Mouse (Mus musculus) heart, postnatal 4 days (tissue): ENCODE measurements around the gene Pdpr. TPM values are rescaled to one million over a fixed set of nuclear protein-coding genes. Genes with fewer than 3 reads are reported as not detected.
A peak's percentile ranks its signal among the peaks of the same experiment; 100 is the strongest.
"Not testable (repeated sequence)": the region's sequence is repeated elsewhere in the genome, so short reads cannot be mapped to it uniquely, and the experiment has no call there.

Experiments
- DNase-seq: peaks from one replicate; pipeline ENCODE4 v3.0.0; 2021
- total RNA-seq, 2 experiments: library from RNA; stranded (reverse); gene quantifications; 2 replicates each; pipeline ENCODE4 v1.2.3; 2021

Gene Pdpr
- 10 to 100 TPM; 51.7 to 54.3 TPM for total RNA-seq

- DNase-seq = peak; percentile 93
Observed at GRCm38 (mm10) chr8:111093865-111094718, at the start of gene Pdpr. Gene Pdpr (plus strand): TSS chr8:111094630.

- DNase-seq = no peak
Observed at GRCm38 (mm10) chr8:111048694-111049093, 45.7 kb upstream of the Pdpr start.

DNA sequence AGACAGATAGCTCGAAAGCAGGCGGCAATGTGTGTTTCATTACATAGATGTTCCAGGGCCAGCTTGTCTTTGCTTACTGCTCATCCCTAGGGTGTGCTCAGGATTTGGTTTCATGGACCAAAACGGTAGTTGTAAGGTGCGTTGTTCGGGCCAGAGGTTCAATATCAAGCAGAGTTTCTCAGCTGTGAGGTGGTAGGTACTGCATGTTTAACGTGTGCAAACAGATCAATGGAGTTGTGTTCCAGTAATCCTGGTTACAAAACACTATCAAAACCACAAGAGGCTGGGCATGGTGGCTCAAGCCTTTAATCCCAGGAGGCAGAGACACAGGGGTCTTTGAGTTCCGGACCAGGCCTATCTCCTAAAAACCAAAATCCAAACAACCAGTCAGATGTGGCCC lies 45.3 kb upstream of the Pdpr start:
- no peak for DNase-seq

DNA sequence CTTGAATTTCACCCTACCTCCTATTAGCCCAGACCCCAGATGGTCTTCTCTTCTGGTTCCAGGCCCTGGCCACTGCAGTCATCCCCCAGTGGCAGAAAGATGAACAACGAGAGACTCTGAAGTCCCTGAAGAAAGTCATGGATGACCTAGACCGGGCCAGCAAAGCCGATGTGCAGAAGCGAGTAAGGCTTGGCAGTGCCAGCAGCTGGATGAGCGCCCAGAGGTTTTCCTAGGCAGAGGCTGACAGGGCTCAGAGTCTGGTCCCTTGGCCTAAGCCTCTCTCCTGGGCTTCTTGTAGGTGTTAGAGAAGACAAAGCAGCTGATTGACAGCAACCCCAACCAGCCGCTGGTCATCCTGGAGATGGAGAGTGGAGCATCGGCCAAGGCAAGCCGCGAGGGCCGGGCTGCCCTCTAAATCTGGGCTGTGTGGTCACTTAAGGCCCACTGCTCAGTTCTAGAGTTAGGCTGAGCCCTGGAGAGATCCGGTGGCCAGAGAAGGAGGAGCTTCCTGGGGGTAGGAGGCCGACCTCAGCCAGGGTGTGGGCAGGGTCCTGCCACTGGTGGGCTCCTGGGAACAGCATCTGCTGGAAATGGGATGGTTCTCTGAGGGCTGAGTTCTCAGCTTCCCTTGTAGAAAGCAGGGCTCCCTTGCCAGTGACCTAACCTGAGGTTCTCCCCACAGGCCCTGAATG lies 40.5 kb upstream of the Pdpr start:
- DNase-seq = peak; percentile 29

- no peak for DNase-seq
Observed at GRCm38 (mm10) chr8:111055031-111055634, 39.3 kb upstream of the Pdpr start.

- DNase-seq = no peak
Observed at GRCm38 (mm10) chr8:111055661-111056060, 38.8 kb upstream of the Pdpr start.

DNA sequence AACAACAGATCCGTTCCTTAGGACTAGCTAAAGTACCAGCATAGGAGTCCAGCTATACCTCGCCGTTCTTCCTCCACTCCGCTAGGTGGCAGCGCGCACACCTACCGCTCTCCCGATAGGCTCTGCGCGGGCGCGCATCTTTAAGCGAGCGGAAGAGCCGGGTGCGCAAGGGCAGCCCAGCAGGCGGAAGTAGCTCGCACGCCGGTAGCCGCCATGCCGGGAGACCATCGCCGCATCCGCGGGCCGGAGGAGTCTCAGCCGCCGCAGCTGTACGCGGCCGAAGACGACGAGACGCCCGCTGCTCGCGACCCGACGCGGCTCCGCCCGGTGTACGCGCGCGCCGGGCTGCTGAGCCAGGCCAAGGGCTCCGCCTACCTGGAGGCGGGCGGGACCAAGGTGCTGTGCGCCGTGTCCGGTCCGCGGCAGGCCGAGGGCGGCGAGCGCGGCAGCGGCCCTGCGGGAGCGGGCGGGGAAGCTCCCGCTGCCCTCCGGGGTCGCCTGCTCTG lies 38.2 kb upstream of the Pdpr start, which contains the start of gene Exosc6:
Gene Exosc6, plus strand, starts transcription at position 182 of the 506 bp plus-strand sequence.
- peak; percentile 92 for DNase-seq

DNA sequence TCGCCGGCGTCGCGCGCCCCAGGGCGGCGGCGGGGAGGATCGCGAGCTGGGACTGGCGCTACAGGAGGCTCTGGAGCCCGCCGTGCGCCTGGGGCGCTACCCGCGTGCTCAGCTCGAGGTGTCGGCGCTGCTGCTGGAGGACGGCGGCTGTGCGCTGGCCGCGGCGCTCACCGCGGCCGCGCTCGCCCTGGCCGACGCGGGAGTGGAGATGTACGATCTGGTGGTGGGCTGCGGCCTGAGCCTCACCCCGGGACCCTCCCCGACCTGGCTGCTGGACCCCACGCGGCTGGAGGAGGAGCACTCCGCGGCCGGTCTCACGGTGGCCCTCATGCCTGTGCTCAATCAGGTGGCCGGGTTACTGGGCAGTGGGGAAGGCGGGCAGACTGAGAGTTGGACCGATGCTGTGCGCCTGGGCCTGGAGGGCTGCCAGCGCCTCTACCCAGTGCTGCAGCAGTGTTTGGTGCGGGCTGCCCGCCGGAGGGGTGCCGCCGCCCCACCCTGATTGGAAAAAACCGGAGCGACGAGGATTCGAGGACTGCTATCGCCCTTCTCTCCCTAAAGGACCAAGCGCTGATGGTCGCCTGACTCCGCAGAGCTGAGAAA lies 37.6 kb upstream of the Pdpr start:
- peak; percentile 53 for DNase-seq

DNA sequence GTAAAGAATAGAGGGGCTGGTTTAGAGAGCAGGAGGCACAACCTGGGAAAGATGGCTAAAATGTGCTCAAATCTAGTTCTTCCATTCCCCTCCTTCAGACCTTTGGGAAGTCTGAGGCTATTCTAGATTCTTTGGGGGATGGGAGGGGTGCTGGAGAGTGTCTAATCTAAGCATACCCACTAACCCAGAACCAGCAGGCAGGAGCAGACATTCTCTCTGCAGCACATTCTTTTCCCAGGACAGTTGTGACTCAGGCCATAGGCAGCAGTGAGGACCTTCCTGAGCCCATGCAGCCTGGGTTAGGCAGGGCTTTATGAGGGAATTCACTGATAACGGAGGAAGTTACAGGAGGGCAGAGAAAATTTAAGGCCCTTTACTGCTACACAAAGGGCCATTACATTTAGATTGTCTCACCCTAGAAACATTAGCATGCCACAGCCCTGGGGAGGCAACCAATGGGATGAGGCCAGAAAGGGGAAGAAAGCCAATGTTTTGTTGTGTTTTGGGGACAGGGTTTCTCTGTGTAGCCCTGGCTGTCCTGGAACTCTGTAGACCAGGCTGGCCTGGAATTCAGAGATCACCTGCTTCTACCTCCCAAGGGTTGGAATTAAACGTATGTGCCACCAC lies 35.4 kb upstream of the Pdpr start:
- no peak for DNase-seq

DNA sequence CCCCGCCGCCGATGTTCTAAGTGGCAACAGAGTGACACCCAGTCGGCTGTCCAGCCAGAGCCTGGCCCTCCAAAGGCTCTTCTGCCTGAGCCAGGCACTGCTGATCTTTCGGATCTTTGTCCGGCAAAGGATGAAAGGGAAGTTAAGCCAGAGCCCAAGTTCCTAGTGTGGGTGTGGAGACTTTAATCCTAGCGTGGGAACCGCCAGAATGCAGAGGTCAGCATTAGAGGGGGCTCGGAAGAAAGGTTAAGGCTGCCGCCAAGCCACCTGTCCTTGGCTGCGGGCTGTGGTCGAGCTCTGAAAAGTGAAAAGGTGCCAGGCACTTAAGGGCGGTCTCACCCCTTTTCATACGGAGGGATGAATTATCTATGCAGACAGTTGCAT lies 32.8 kb upstream of the Pdpr start:
- DNase-seq = no peak

DNA sequence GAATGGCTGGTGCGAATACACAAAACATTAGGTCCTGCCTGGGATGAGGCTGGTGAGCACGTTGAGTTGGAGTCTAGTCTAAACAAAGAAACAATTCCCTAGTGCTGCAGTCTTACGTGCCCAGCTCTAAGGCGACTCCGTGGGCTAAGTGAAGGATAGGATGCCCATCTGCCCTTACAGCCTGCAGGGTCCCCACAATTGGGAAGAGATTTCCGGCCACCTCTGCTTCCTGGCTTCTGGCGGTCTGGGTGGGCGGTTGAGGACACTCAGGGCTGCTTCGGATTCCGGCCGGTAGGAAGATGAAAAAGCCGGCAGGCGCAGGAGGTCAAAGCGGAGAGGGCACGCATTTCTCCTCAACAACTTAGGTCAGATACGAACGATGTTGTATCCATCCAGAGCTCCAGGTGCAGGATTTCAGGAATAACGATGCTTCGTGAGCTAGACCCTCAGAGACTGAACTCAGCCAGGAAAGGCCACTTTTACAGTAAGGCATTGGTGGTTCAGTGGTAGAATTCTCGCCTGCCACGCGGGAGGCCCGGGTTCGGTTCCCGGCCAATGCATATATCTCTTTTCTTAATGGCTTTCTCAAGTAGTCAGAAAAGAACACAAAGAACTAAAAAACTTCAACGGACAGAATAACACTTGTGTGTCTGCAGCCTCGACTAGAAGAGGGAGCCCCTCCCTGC lies 32.2 kb upstream of the Pdpr start:
- DNase-seq = peak; percentile 90

GRCm38 (mm10) chr8:111062893-111063292 lies 31.5 kb upstream of the Pdpr start:
- DNase-seq = no peak

- no peak for DNase-seq
Observed at GRCm38 (mm10) chr8:111066308-111066707, 28.1 kb upstream of the Pdpr start.

DNA sequence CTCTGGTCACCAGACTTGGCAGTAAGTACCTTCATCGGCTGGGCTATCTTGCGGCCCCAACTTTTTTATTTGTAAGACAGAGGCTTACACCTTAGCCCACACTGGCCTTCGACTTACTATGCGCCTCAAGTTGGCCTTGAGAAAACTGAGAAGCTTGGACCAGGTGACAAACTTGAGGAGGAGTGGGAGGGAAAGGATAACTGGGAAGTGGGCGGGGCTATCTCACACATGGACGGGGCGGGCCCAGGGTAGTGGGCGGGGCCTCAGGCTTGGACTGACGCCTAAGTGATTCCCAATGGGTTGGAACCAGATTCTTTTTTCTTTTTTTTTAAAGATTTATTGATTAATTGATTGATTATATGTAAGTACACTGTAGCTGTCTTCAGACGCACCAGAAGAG lies 27.0 kb upstream of the Pdpr start:
- no peak for DNase-seq

GRCm38 (mm10) chr8:111068660-111069059 lies 25.8 kb upstream of the Pdpr start:
- DNase-seq = not testable (repeated sequence)

DNA sequence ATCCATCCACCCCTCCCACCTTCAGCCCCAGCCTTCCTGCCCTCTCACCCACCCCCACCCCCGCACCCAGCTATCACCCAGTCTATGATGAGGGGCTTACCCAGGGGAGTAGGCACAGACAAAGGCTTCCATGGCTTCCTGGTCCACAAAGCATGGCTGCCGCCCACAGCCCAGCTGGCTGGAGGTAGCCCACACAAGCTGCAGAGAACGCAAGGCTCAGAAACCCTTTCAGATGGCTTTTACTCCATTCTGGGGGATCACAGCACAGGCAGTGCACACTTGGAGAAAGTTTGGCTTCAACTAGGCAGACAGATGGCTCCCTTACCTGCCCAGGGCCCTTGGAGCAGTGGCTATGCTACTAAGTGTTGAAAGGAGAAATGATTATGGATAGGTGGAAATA lies 18.5 kb upstream of the Pdpr start:
- no peak for DNase-seq

- no peak for DNase-seq
Observed at GRCm38 (mm10) chr8:111079461-111079860, 15.0 kb upstream of the Pdpr start.

DNA sequence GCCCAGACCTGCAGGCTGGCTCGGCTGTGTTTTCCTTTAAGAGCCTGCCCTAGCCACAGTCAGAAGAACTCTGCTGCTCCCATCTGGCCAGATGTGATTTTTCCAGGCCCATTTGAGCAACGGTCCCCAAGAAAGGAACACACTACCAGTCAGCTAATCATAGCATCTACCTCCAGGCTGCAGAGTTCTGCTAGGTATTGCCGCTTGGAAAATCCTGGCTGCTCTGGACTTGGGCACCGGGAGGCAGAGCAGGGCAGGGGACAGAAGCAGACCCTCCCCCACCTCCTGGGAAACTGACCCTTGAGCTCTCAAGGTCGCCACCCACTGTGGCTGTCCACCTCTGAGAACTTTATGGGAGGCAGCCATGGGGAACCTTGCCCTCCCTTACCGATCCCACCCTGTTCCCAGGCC lies 14.6 kb upstream of the Pdpr start:
- peak; percentile 40 for DNase-seq

GRCm38 (mm10) chr8:111081580-111082258 lies 12.7 kb upstream of the Pdpr start:
- no peak for DNase-seq

DNA sequence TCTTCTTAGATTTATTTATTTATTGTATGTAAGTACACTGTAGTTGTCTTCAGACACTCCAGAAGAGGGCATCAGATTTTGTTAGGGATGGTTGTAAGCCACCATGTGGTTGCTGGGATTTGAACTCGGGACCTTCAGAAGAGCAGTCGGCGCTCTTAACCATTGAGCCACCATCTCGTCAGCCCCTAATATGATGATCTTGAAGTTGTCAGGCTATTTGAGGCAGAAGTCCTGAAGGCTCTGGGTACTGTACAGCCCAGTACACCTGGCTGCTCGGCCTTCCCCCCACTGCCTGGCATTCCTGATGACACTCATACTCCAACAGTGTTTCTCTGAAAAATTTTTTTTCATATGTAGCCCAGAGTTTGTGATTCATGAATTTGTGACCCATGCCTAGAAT lies 10.5 kb upstream of the Pdpr start:
- DNase-seq = not testable (repeated sequence)

DNA sequence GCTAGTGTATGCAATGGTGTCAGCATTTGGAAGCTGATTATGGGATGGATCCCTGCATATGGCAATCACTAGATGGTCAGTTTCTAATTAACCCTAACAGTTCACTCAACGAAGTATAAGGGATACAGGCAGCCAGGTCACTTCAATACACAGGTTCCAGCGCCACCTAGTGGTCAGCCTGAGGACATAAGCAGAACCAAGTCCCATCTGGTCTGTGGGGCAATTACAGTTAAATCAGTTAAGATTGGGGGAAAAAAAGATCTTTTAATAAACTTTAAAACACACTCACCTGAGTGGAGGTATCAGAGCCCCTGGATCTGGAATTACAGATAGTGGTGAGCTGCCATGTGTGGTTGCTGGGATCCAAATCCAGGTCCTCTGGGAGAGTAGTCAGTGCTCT lies 4.3 kb upstream of the Pdpr start:
- DNase-seq = peak; percentile 86
